Mouse (Mus musculus) spleen, adult 2 months (tissue): Measurements from ENCODE around the gene Smim24.

Experiments used
- CTCF ChIP-seq: fragments of 200-500 bp; IDR thresholded peaks from 2 replicates; pipeline ENCODE4 v1.5.1; 2011; ENCODE audit warnings: mild to moderate bottlenecking, inconsistent platforms; ENCODE audit not compliant: insufficient read depth, insufficient read length, insufficient replicate concordance; ENCODE audit errors: extremely low read depth
- POLR2A ChIP-seq: fragments of 200-500 bp; IDR thresholded peaks from 2 replicates; pipeline ENCODE4 v1.6.1; 2011; ENCODE audit warnings: low read depth, low read length, inconsistent platforms

DNA sequence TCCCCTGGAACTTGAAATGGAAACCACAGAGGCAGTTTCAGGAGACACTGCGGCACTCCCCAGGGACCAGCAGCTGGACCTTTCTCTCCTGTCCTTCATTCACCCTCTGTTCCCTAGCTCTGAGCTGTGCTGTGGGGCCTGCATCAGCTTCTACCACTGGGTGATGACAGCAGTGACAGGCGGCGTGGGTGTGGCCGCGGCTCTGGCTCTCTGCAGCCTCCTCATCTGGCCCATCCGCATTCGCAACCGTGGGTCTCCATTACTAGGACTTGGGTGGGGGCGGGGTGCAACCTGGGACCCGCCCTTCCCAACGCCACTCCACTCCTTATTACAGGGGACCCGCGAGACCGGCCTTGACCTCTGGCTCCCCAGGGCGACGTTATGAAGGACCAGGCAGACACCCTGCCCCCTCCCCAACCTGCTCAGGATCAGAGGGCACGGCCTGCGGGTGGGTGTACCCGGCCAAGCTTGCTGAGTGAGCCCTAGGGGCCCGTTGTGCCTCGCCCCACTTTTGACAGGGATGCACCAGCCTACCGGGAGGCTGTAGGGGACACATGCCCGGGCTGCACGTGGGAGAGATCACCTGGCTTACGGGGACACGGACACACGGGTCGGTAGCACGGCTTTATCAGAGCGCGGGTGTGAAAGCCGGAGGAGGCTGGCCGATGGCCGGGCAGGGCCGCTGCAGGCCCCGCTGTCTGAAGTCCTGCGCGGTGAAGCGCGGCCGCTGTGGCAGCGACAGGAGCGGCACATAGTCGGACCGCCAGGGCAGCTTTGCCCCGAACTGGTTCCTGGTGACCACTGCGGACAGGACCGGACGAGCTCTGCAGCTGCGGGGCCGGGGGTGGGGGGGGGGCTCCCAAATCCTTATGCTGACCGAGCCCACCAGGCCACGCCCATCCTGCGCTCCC is 29.2 kb upstream of the Smim24 start:
- TF ChIP-seq POLR2A (no peak), CTCF (no peak)
